Mouse (Mus musculus): ENCODE measurements at regions not wholly inside any gene's neighbourhood (a gene's known extent, or its start where the extent isn't known, plus 50 kb on each side); places are given as distances from the start of the nearest gene placed in this dataset.

- DNase-seq, result no peak
- no peak overlapping the region for H3K27ac ChIP-seq (ENCODE audit: control insufficient read depth, insufficient read depth, low read length)
- H3K4me3 ChIP-seq (ENCODE audit: control insufficient read depth, insufficient read depth, low read length), result no peak overlapping the region
- no peak for TF ChIP-seq POLR2A (IDR thresholded peaks at IDR 0.05; ENCODE audit: control insufficient read depth, extremely low read depth, insufficient read depth, low read length, poor library complexity)
- no peak for TF ChIP-seq CTCF (IDR thresholded peaks at IDR 0.05; ENCODE audit: borderline replicate concordance, control insufficient read depth, extremely low read depth, insufficient read depth, low read length, poor library complexity)
- H3K27me3 ChIP-seq (ENCODE audit: control insufficient read depth, insufficient read depth, low read length), result no peaks in the 10 kb centered on the region
- H3K36me3 ChIP-seq (ENCODE audit: control insufficient read depth, insufficient read depth, low read length), result no peaks in the 10 kb centered on the region
- 95% methylated on average over 9 of the region's 9 CpGs for WGBS
- H3K4me1 ChIP-seq (replicated peaks; ENCODE audit: control insufficient read depth, insufficient read depth, low read length), result no peaks in the 10 kb centered on the region
These were observed 147.2 kb upstream of the Fer start for GRCm38 (mm10) chr17:63715687-63716086.

- TF ChIP-seq POLR2A (IDR thresholded peaks at IDR 0.05; ENCODE audit: control insufficient read depth, extremely low read depth, insufficient read depth, low read length, poor library complexity), result no peak
- no peak for DNase-seq
- no peak overlapping the region for H3K27ac ChIP-seq (ENCODE audit: control insufficient read depth, insufficient read depth, low read length)
- H3K4me1 ChIP-seq (replicated peaks; ENCODE audit: control insufficient read depth, insufficient read depth, low read length), result no peaks in the 10 kb centered on the region
- H3K4me3 ChIP-seq (ENCODE audit: control insufficient read depth, insufficient read depth, low read length), result no peak overlapping the region
- no peaks in the 10 kb centered on the region for H3K36me3 ChIP-seq (ENCODE audit: control insufficient read depth, insufficient read depth, low read length)
- H3K27me3 ChIP-seq (ENCODE audit: control insufficient read depth, insufficient read depth, low read length), result no peaks in the 10 kb centered on the region
- 89% methylated on average over 6 of the region's 6 CpGs for WGBS
These were observed 146.7 kb upstream of the Fer start for GRCm38 (mm10) chr17:63716161-63716560.

- Histone ChIP-seq H3K27me3 (ENCODE audit: control insufficient read depth, insufficient read depth, low read length) (no peaks in the 10 kb centered on the region), H3K27ac (ENCODE audit: control insufficient read depth, insufficient read depth, low read length) (no peak overlapping the region), H3K4me1 (replicated peaks; ENCODE audit: control insufficient read depth, insufficient read depth, low read length) (no peaks in the 10 kb centered on the region), H3K4me3 (ENCODE audit: control insufficient read depth, insufficient read depth, low read length) (no peak overlapping the region), H3K36me3 (ENCODE audit: control insufficient read depth, insufficient read depth, low read length) (no peaks in the 10 kb centered on the region)
- no peak for DNase-seq
- TF ChIP-seq POLR2A (IDR thresholded peaks at IDR 0.05; ENCODE audit: control insufficient read depth, extremely low read depth, insufficient read depth, low read length, poor library complexity) (no peak), CTCF (IDR thresholded peaks at IDR 0.05; ENCODE audit: borderline replicate concordance, control insufficient read depth, extremely low read depth, insufficient read depth, low read length, poor library complexity) (no peak)
- WGBS, result 81% methylated on average over 9 of the region's 9 CpGs
These were observed 145.7 kb upstream of the Fer start for GRCm38 (mm10) chr17:63717051-63717578.

GRCm38 (mm10) chr17:63718972-63719715, 143.7 kb upstream of the Fer start:
- no peak for DNase-seq
- TF ChIP-seq CTCF (IDR thresholded peaks at IDR 0.05; ENCODE audit: borderline replicate concordance, control insufficient read depth, extremely low read depth, insufficient read depth, low read length, poor library complexity) (no peak), POLR2A (IDR thresholded peaks at IDR 0.05; ENCODE audit: control insufficient read depth, extremely low read depth, insufficient read depth, low read length, poor library complexity) (no peak)
- H3K27ac ChIP-seq (ENCODE audit: control insufficient read depth, insufficient read depth, low read length), result no peak overlapping the region
- H3K4me3 ChIP-seq (ENCODE audit: control insufficient read depth, insufficient read depth, low read length), result no peak overlapping the region
- no peaks in the 10 kb centered on the region for H3K4me1 ChIP-seq (replicated peaks; ENCODE audit: control insufficient read depth, insufficient read depth, low read length)
- 95% methylated on average over 16 of the region's 16 CpGs for WGBS
- no peaks in the 10 kb centered on the region for H3K27me3 ChIP-seq (ENCODE audit: control insufficient read depth, insufficient read depth, low read length)
- no peaks in the 10 kb centered on the region for H3K36me3 ChIP-seq (ENCODE audit: control insufficient read depth, insufficient read depth, low read length)

- no peaks in the 10 kb centered on the region for H3K4me1 ChIP-seq (replicated peaks; ENCODE audit: control insufficient read depth, insufficient read depth, low read length)
- no peaks in the 10 kb centered on the region for H3K36me3 ChIP-seq (ENCODE audit: control insufficient read depth, insufficient read depth, low read length)
- no peak overlapping the region for H3K27ac ChIP-seq (ENCODE audit: control insufficient read depth, insufficient read depth, low read length)
- DNase-seq, result no peak
- no peaks in the 10 kb centered on the region for H3K27me3 ChIP-seq (ENCODE audit: control insufficient read depth, insufficient read depth, low read length)
- TF ChIP-seq CTCF (IDR thresholded peaks at IDR 0.05; ENCODE audit: borderline replicate concordance, control insufficient read depth, extremely low read depth, insufficient read depth, low read length, poor library complexity) (no peak), POLR2A (IDR thresholded peaks at IDR 0.05; ENCODE audit: control insufficient read depth, extremely low read depth, insufficient read depth, low read length, poor library complexity) (no peak)
- WGBS, result 96% methylated on average over 4 of the region's 4 CpGs
- no peak overlapping the region for H3K4me3 ChIP-seq (ENCODE audit: control insufficient read depth, insufficient read depth, low read length)
These were observed 143.1 kb upstream of the Fer start for GRCm38 (mm10) chr17:63719771-63720170.

GRCm38 (mm10) chr17:63720883-63721282, 142.0 kb upstream of the Fer start:
- H3K4me3 ChIP-seq (ENCODE audit: control insufficient read depth, insufficient read depth, low read length), result no peak overlapping the region
- no peaks in the 10 kb centered on the region for H3K4me1 ChIP-seq (replicated peaks; ENCODE audit: control insufficient read depth, insufficient read depth, low read length)
- H3K27ac ChIP-seq (ENCODE audit: control insufficient read depth, insufficient read depth, low read length), result no peak overlapping the region
- H3K27me3 ChIP-seq (ENCODE audit: control insufficient read depth, insufficient read depth, low read length), result no peaks in the 10 kb centered on the region
- DNase-seq, result no peak
- no peaks in the 10 kb centered on the region for H3K36me3 ChIP-seq (ENCODE audit: control insufficient read depth, insufficient read depth, low read length)
- no peak for TF ChIP-seq CTCF (IDR thresholded peaks at IDR 0.05; ENCODE audit: borderline replicate concordance, control insufficient read depth, extremely low read depth, insufficient read depth, low read length, poor library complexity)
- TF ChIP-seq POLR2A (IDR thresholded peaks at IDR 0.05; ENCODE audit: control insufficient read depth, extremely low read depth, insufficient read depth, low read length, poor library complexity), result no peak
- 33% methylated on average over 4 of the region's 4 CpGs for WGBS
